Mouse (Mus musculus) thymus, adult 2 months (tissue): Measurements from ENCODE around the gene Spaca3. TPM values are rescaled to one million over a fixed set of nuclear protein-coding genes. Genes with fewer than 3 reads are reported as not detected.

ENCODE experiments used
- DNase-seq: peaks from one replicate; pipeline ENCODE4 v3.0.0; 2021
- H3K27ac ChIP-seq: fragments of 200-500 bp; 2 replicates; pipeline ENCODE4 v1.5.1; 2012; ENCODE audit warnings: low read length, control low read depth; ENCODE audit not compliant: control insufficient read depth, insufficient read depth
- H3K27me3 ChIP-seq: fragments of 200-500 bp; 2 replicates; pipeline ENCODE4 v1.6.1; 2012; ENCODE audit warnings: mild to moderate bottlenecking, low read length, moderate library complexity, mixed read lengths; ENCODE audit not compliant: control insufficient read depth, insufficient read depth
- H3K36me3 ChIP-seq: fragments of 200-500 bp; 2 replicates; pipeline ENCODE4 v1.6.1; 2012; ENCODE audit warnings: mild to moderate bottlenecking, low read length, moderate library complexity; ENCODE audit not compliant: control insufficient read depth, insufficient read depth
- H3K4me1 ChIP-seq: fragments of 200-500 bp; replicated peaks from 2 replicates; pipeline ENCODE4 v1.6.1; 2012; ENCODE audit warnings: low read length; ENCODE audit not compliant: control insufficient read depth, insufficient read depth
- H3K4me3 ChIP-seq: fragments of 200-500 bp; 2 replicates; pipeline ENCODE4 v1.5.1; 2012; ENCODE audit warnings: mild to moderate bottlenecking, low read length, control low read depth, moderate library complexity; ENCODE audit not compliant: control insufficient read depth, insufficient read depth
- CTCF ChIP-seq: fragments of 200-500 bp; IDR thresholded peaks from 2 replicates; pipeline ENCODE4 v1.5.1; 2012; ENCODE audit warnings: mild to moderate bottlenecking, control low read depth, low read length, moderate library complexity, borderline replicate concordance; ENCODE audit not compliant: control insufficient read depth, poor library complexity, insufficient read depth; ENCODE audit errors: extremely low read depth
- POLR2A ChIP-seq: fragments of 200-500 bp; IDR thresholded peaks from 2 replicates; pipeline ENCODE4 v1.6.1; 2012; ENCODE audit warnings: mild to moderate bottlenecking, low read length, control low read depth, moderate library complexity; ENCODE audit not compliant: control insufficient read depth, poor library complexity, insufficient read depth; ENCODE audit errors: extremely low read depth
- WGBS: fragments of 180-500 bp; shearing (Covaris S2); methylation state at CpG from one replicate; pipeline ENCODE4 v1.1.7; 2018; 5-methylcytosine and 5-hydroxymethylcytosine counted together
- polyA plus RNA-seq: library from polyadenylated mRNA; depleted of rRNA; stranded (reverse); fragments of >200 nt; gene quantifications from 2 replicates; pipeline ENCODE4 v1.2.3, GENCODE M21; 2012; rRNA removed

The Spaca3 gene
- 0.26 and 0.28 TPM in 2 replicates for polyA plus RNA-seq

GRCm38 (mm10) chr11:80858065-80858464 is at the start of gene Spaca3:
Gene Spaca3, plus strand, starts transcription at chr11:80858365.
- Histone ChIP-seq H3K27me3 (no peaks in the 10 kb centered on the region), H3K36me3 (no peaks in the 10 kb centered on the region), H3K27ac (no peak within 1 kb of the TSS), H3K4me1 (no peaks in the 10 kb centered on the region), H3K4me3 (no peak within 1 kb of the TSS)
- no peak for DNase-seq
- TF ChIP-seq CTCF (no peak), POLR2A (no peak)
- 88% methylated on average over 10 of the region's 10 CpGs for WGBS

- Histone ChIP-seq H3K27me3 (no peaks in the 10 kb centered on the region; the same call in 1 of the 2 replicates), H3K4me3 (no peak overlapping the region), H3K27ac (no peak overlapping the region), H3K4me1 (no peaks in the 10 kb centered on the region), H3K36me3 (no peaks in the 10 kb centered on the region)
- DNase-seq, result no peak
- WGBS, result 77% methylated on average over 6 of the region's 6 CpGs
- TF ChIP-seq POLR2A (no peak), CTCF (no peak)
These were observed 49.6 kb upstream of the Spaca3 start for GRCm38 (mm10) chr11:80808551-80809070.

GRCm38 (mm10) chr11:80809666-80809992 is 48.5 kb upstream of the Spaca3 start:
- Histone ChIP-seq H3K27me3 (no peaks in the 10 kb centered on the region; the same call in 1 of the 2 replicates), H3K27ac (no peak overlapping the region), H3K4me1 (no peaks in the 10 kb centered on the region), H3K4me3 (no peak overlapping the region), H3K36me3 (no peaks in the 10 kb centered on the region)
- no peak for DNase-seq
- TF ChIP-seq CTCF (no peak), POLR2A (no peak)
- 92% methylated on average over 6 of the region's 6 CpGs for WGBS

- 5% methylated on average over 53 of the region's 54 CpGs for WGBS
- no peaks in the 10 kb centered on the region; the same call in 1 of the 2 replicates for H3K27me3 ChIP-seq
These were observed 48.0 kb upstream of the Spaca3 start, which contains the start of gene Tmem98 for GRCm38 (mm10) chr11:80809993-80810821. Gene Tmem98, plus strand, starts transcription at chr11:80810175.

GRCm38 (mm10) chr11:80811156-80811555 is 47.0 kb upstream of the Spaca3 start:
- H3K27me3 ChIP-seq, result no peaks in the 10 kb centered on the region; the same call in 1 of the 2 replicates
- H3K27ac ChIP-seq, result no peak overlapping the region
- H3K4me3 ChIP-seq, result no peak overlapping the region
- H3K36me3 ChIP-seq, result no peaks in the 10 kb centered on the region
- WGBS, result 40% methylated on average over 5 of the region's 5 CpGs
- H3K4me1 ChIP-seq, result no peaks in the 10 kb centered on the region
- DNase-seq, result no peak
- TF ChIP-seq CTCF (no peak), POLR2A (no peak)

More at GRCm38 (mm10) chr11:80809993-80810821, 48.0 kb upstream of the Spaca3 start, which contains the start of gene Tmem98:
- no peak within 1 kb of the TSS for H3K27ac ChIP-seq
- TF ChIP-seq POLR2A, result no peak
- TF ChIP-seq CTCF, result no peak
- no peaks in the 10 kb centered on the region for H3K4me1 ChIP-seq
- no peak within 1 kb of the TSS for H3K4me3 ChIP-seq
- no peaks in the 10 kb centered on the region for H3K36me3 ChIP-seq
- DNase-seq, result no peak

- Histone ChIP-seq H3K36me3 (no peaks in the 10 kb centered on the region), H3K4me1 (no peaks in the 10 kb centered on the region), H3K27ac (no peak overlapping the region), H3K27me3 (no peaks in the 10 kb centered on the region; the same call in 1 of the 2 replicates), H3K4me3 (no peak overlapping the region)
- DNase-seq, result no peak
- WGBS, result 90% methylated on average over 7 of the region's 7 CpGs
- no peak for TF ChIP-seq POLR2A
- no peak for TF ChIP-seq CTCF
These were observed 42.8 kb upstream of the Spaca3 start for GRCm38 (mm10) chr11:80815354-80815753.
